Mouse (Mus musculus) megakaryocyte, embryonic 14.5 days (primary cell): ENCODE data around the gene Slc22a3.

Experiments
- FLI1 ChIP-seq: IDR thresholded peaks from 2 replicates; pipeline ENCODE4 v1.6.1; 2012; ENCODE audit warnings: low read length, inconsistent platforms, mixed read lengths
- GATA1 ChIP-seq: IDR thresholded peaks from 3 replicates; pipeline ENCODE4 v1.6.1; 2012; ENCODE audit warnings: mixed read lengths, low read length, inconsistent platforms, borderline replicate concordance

DNA sequence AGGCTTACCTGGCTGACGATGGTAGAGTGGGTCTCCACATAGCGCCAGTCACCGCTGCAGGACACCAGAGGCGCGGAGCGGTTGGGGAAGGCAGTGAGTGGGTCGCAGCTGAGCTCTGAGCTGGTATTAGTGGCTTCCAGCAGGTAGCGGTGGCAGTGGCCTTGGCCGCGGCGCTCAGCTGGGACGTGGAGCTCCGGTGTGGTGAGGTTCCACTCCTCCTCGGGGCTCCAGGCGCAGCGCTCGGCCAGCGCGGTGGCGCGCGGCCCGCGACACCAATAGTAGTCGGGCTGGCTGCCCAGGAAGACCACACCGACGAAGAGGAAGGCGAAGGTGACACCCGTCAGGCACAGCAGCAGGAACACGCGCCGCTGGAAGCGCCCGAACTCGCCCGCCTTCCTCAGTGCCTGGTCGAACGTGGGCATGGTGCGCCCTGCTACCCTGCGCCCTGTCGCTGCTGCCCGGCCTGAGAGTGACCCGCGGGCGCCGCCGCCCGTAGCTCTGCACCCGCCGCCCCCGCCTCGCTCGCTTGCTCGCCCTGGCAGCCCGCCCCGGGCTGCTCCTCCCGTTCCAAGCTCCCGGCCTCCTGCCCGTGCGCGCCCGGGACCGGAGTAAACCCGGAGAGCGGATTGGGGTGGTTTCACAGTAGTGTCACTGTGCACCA, 471 bp downstream of the Slc22a3 start:
- TF ChIP-seq GATA1 (no peak), FLI1 (no peak)
